Mouse (Mus musculus): ENCODE measurements around the gene Syt6. TPM values are rescaled to one million over a fixed set of nuclear protein-coding genes. Genes with fewer than 3 reads are reported as not detected.

The Syt6 gene
- polyA plus RNA-seq, 1 experiment from 2014 or later: not detected

DNA sequence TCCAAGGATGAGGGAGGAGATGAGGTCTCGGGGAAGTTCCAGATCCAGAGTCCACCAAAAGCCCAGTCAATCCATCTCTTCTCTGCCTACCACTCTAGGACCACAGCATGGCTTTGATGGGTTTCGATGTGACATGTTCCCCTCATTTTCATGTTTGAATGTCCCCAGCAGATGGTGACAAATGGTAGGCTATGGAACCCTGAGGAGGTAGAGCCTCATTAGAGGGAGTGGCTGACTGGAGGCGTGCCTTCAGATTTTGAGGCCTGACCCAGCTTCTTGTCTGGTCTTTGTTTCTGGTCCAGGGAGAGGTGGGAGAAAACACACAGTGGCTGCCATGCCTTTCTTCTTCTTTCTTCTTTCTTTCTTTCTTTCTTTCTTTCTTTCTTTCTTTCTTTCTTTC is 115.5 kb downstream of the Syt6 start:
- 69% methylated on average over 3 of the region's 3 CpGs for WGBS
- ATAC-seq (replicated peaks; ENCODE audit: insufficient number of reproducible peaks, insufficient read depth, low FRiP score, low read depth): no peak
- Histone ChIP-seq H3K4me3 (no peak overlapping the region), H3K36me3 (no peaks in the 10 kb centered on the region), H3K27me3 (no peaks in the 10 kb centered on the region), H3K4me2 (no peak overlapping the region), H3K27ac (no peak overlapping the region), H3K9me3 (replicated peaks) (no peaks in the 10 kb centered on the region), H3K9ac (no peak overlapping the region), H3K4me1 (replicated peaks) (no peaks in the 10 kb centered on the region)

Small RNAs within 50 kb of the gene (microRNA-seq; reads per million reads assigned to microRNA genes)
- gene Gm25325: not detected

Other genes starting within 250 kb of the Syt6 start
- 0.10 and 0.29 TPM in 2 replicates for gene Atg4a-ps, start 70.8 kb downstream of the Syt6 start, polyA plus RNA-seq (2015; fragmentation: Nextera tagmentation; extraction: Ambion mirVana)
- 19.5 and 29.9 TPM in 2 replicates for gene Olfml3, start 162.8 kb downstream of the Syt6 start, polyA plus RNA-seq (2015; fragmentation: Nextera tagmentation; extraction: Ambion mirVana)
- not detected in 2 replicates for gene Gm10964, start 164.1 kb downstream of the Syt6 start, polyA plus RNA-seq (2015; fragmentation: Nextera tagmentation; extraction: Ambion mirVana)
- gene Hipk1, start 216.3 kb downstream of the Syt6 start, polyA plus RNA-seq (2015; fragmentation: Nextera tagmentation; extraction: Ambion mirVana): 8.9 and 10.6 TPM in 2 replicates
- gene Dclre1b, start 234.2 kb downstream of the Syt6 start, polyA plus RNA-seq (2015; fragmentation: Nextera tagmentation; extraction: Ambion mirVana): 14.4 and 20.5 TPM in 2 replicates
- 13.6 and 19.0 TPM in 2 replicates for gene Ap4b1, start 234.3 kb downstream of the Syt6 start, polyA plus RNA-seq (2015; fragmentation: Nextera tagmentation; extraction: Ambion mirVana)
- gene Gm43064, start 234.3 kb downstream of the Syt6 start, polyA plus RNA-seq (2015; fragmentation: Nextera tagmentation; extraction: Ambion mirVana): 0.23 TPM in 1 of 2 replicates, not detected in the other

All from heart, embryonic 15.5 days (tissue).